Mouse (Mus musculus) stomach, postnatal 0 days (tissue): ENCODE results near the gene Tanc1.

Experiments used
- CTCF ChIP-seq: IDR thresholded peaks from 2 replicates; pipeline ENCODE4 v1.5.1; 2016; ENCODE audit warnings: antibody characterized with exemption, low read depth, mild to moderate bottlenecking, moderate library complexity
- EP300 ChIP-seq: optimal IDR thresholded peaks from 2 replicates; pipeline ENCODE3; 2016; ENCODE audit warnings: antibody characterized with exemption

- TF ChIP-seq EP300: no peak
- no peak for TF ChIP-seq CTCF
Measured at GRCm38 (mm10) chr2:59818663-59819062, 206.8 kb downstream of the Tanc1 start.
